32 mouse cellular contexts compared by ENCODE assay signal in genomic region chr2:11355594-11355993, GRCm38 (mm10).
DNase-seq lines count a peak whose midpoint lies in the region; ATAC-seq and TF ChIP-seq lines count a peak whose summit lies in the region.
"Had no signal": no experiment of that assay in that cellular context is flagged by ENCODE, and none has a peak within 500 bp of the region (broad histone marks: within the 10 kb centered on the region; RNA-seq: fewer than 3 reads in every experiment).

No protein-coding gene starts in this region.

- peaks cover 2% of the 10 kb centered on the region; the same call in 1 of the 2 replicates for H3K4me1 ChIP-seq in liver, adult 2 months (ENCODE audit: control insufficient read depth, insufficient read depth, low read length)
- no peaks in the 10 kb centered on the region for H3K4me1 ChIP-seq in liver, embryonic 12.5 days
- no peaks in the 10 kb centered on the region for H3K4me1 ChIP-seq in forebrain, embryonic 14.5 days (ENCODE audit: control insufficient read depth, insufficient read depth, low read length)
- H3K4me1 ChIP-seq: embryonic facial prominence, embryonic 13.5 days; forebrain, embryonic 10.5 days; hindbrain, embryonic 13.5 days; kidney, embryonic 15.5 days; limb, embryonic 12.5 days; neural tube, embryonic 13.5 days; stomach, embryonic 15.5 days had no signal

- H3K27ac ChIP-seq in liver, adult 2 months (replicated peaks; ENCODE audit: insufficient read depth, low read depth, low read length), result no peak overlapping the region
- no peak overlapping the region for H3K27ac ChIP-seq in liver, embryonic 12.5 days
- no peak overlapping the region for H3K27ac ChIP-seq in forebrain, embryonic 14.5 days (ENCODE audit: low read depth, low read length)
- H3K27ac ChIP-seq: embryonic facial prominence, embryonic 13.5 days; forebrain, embryonic 10.5 days; hindbrain, embryonic 13.5 days; kidney, embryonic 15.5 days; layer of hippocampus, adult 2 months; limb, embryonic 12.5 days; neural tube, embryonic 13.5 days; stomach, embryonic 15.5 days had no signal

- no peak for TF ChIP-seq CTCF in liver, adult 2 months (IDR thresholded peaks at IDR 0.05; ENCODE audit: low read depth, low read length)

- H3K9ac ChIP-seq in liver, adult 2 months (ENCODE audit: low read depth, low read length), result no peak overlapping the region
- no peak overlapping the region for H3K9ac ChIP-seq in liver, embryonic 12.5 days
- H3K9ac ChIP-seq in forebrain, embryonic 14.5 days (ENCODE audit: low read length), result no peak overlapping the region
- H3K9ac ChIP-seq: embryonic facial prominence, embryonic 13.5 days; hindbrain, embryonic 13.5 days; kidney, embryonic 15.5 days; limb, embryonic 12.5 days; liver, postnatal 0 days; neural tube, embryonic 13.5 days; stomach, embryonic 15.5 days had no signal

- H3K4me3 ChIP-seq in liver, adult 2 months (ENCODE audit: insufficient read depth, low read depth, low read length), result no peak overlapping the region
- no peak overlapping the region for H3K4me3 ChIP-seq in liver, embryonic 12.5 days
- no peak overlapping the region for H3K4me3 ChIP-seq in forebrain, embryonic 14.5 days (ENCODE audit: low read depth, low read length)
- H3K4me3 ChIP-seq: embryonic facial prominence, embryonic 13.5 days; forebrain, embryonic 10.5 days; hindbrain, embryonic 13.5 days; kidney, embryonic 15.5 days; layer of hippocampus, adult 2 months; limb, embryonic 12.5 days; neural tube, embryonic 13.5 days; stomach, embryonic 15.5 days had no signal

- H3K4me2 ChIP-seq in liver, embryonic 12.5 days, result no peak overlapping the region
- H3K4me2 ChIP-seq in forebrain, embryonic 14.5 days (ENCODE audit: low read length), result no peak overlapping the region
- H3K4me2 ChIP-seq: embryonic facial prominence, embryonic 13.5 days; heart, embryonic 11.5 days; hindbrain, embryonic 13.5 days; kidney, embryonic 15.5 days; limb, embryonic 12.5 days; liver, embryonic 11.5 days; neural tube, embryonic 13.5 days; stomach, embryonic 15.5 days had no signal

- TF ChIP-seq POLR2A in liver, adult 2 months (IDR thresholded peaks at IDR 0.05; ENCODE audit: extremely low read depth, insufficient read depth, low read length), result no peak

- H3K27me3 ChIP-seq in liver, adult 2 months (ENCODE audit: control insufficient read depth, insufficient read depth, low read length), result no peaks in the 10 kb centered on the region
- H3K27me3 ChIP-seq in liver, embryonic 12.5 days (replicated peaks), result no peaks in the 10 kb centered on the region
- H3K27me3 ChIP-seq in splenic B cell, adult 2 months (ENCODE audit: control insufficient read depth, insufficient read depth, low read length, poor library complexity, severe bottlenecking), result no peaks in the 10 kb centered on the region
- no peaks in the 10 kb centered on the region for H3K27me3 ChIP-seq in forebrain, embryonic 14.5 days (replicated peaks; ENCODE audit: control insufficient read depth, insufficient read depth, low read length)
- H3K27me3 ChIP-seq: embryonic facial prominence, embryonic 13.5 days; hindbrain, embryonic 13.5 days; kidney, embryonic 15.5 days; limb, embryonic 12.5 days; neural tube, embryonic 13.5 days; stomach, embryonic 15.5 days had no signal

- H3K79me2 ChIP-seq in liver, adult 2 months (ENCODE audit: control insufficient read depth, insufficient read depth, low read length), result no peaks in the 10 kb centered on the region

- H3K9me3 ChIP-seq in liver, embryonic 12.5 days (replicated peaks), result no peaks in the 10 kb centered on the region
- H3K9me3 ChIP-seq in forebrain, embryonic 14.5 days (replicated peaks; ENCODE audit: control insufficient read depth, low read length), result 0 out of 2 replicates have a peak, but pooled peaks cover 2% of the 10 kb centered on the region
- H3K9me3 ChIP-seq: forebrain, embryonic 10.5 days; G1E; kidney, embryonic 15.5 days; limb, embryonic 12.5 days; neural tube, embryonic 13.5 days; stomach, embryonic 15.5 days had no signal

- 67% methylated on average over 5 of the region's 5 CpGs for WGBS in liver, adult 2 months
- 77% methylated on average over 5 of the region's 5 CpGs for WGBS in liver, embryonic 12.5 days (ENCODE audit: insufficient replicate concordance)
- WGBS in forebrain, embryonic 14.5 days, result 89% methylated on average over 5 of the region's 5 CpGs

- no peak for ATAC-seq in liver, embryonic 12.5 days
- ATAC-seq in megakaryocyte, adult 5-6 weeks (ENCODE audit: poor library complexity, severe bottlenecking), result peak; percentile 27; the same call in 1 of the 2 replicates
- ATAC-seq in forebrain, embryonic 14.5 days, result no peak
- ATAC-seq: liver, postnatal 0 days; lung, postnatal 0 days had no signal

- intact Hi-C loops in heart, postnatal 25 days (cut with DNase I), result no loop called here

- H3K36me3 ChIP-seq in liver, adult 2 months (ENCODE audit: control insufficient read depth, insufficient read depth, low read length), result no peaks in the 10 kb centered on the region
- no peaks in the 10 kb centered on the region for H3K36me3 ChIP-seq in liver, embryonic 12.5 days
- H3K36me3 ChIP-seq in splenic B cell, adult 2 months (ENCODE audit: control insufficient read depth, insufficient read depth, low read length, poor library complexity, severe bottlenecking), result no peaks in the 10 kb centered on the region
- no peaks in the 10 kb centered on the region for H3K36me3 ChIP-seq in forebrain, embryonic 14.5 days (ENCODE audit: control insufficient read depth, insufficient read depth, low read length)
- H3K36me3 ChIP-seq: embryonic facial prominence, embryonic 13.5 days; forebrain, embryonic 10.5 days; G1E; hindbrain, embryonic 13.5 days; kidney, embryonic 15.5 days; limb, embryonic 12.5 days; neural tube, embryonic 13.5 days; stomach, embryonic 15.5 days had no signal

- peak; percentile 68 for DNase-seq in liver, adult 2 months (ENCODE audit: extremely low read depth, low read depth, low spot score)
- DNase-seq in T-cell, adult 2 months (ENCODE audit: low spot score), result peak; percentile 48
- peak; percentile 19 for DNase-seq in splenic B cell, adult 2 months (ENCODE audit: low read depth, low spot score)
- no peak for DNase-seq in left cerebral cortex, adult 9 months (ENCODE audit: low spot score in 2 of 2)
- DNase-seq in heart, postnatal 25 days (ENCODE audit: low spot score), result no peak
- no peak for DNase-seq in forebrain, embryonic 14.5 days (ENCODE audit: low spot score)
- DNase-seq: adrenal gland, postnatal 25 days; cerebellum, adult 11-12 months; gastrocnemius, postnatal 14 days; heart, postnatal 4 days; kidney, adult 18-20 months; kidney, postnatal 25 days; layer of hippocampus, postnatal 36 days; liver, postnatal 0 days; lung, postnatal 4 days; midbrain, embryonic 14.5 days; right cerebral cortex, postnatal 4 days; thymus, postnatal 14 days had no signal

Comparison
In these comparisons a context has a peak if more than half of its experiments do, and no peak if none do; other contexts are left out.
1. DNase-seq: peak in liver, adult 2 months (single experiment), T-cell, adult 2 months (single experiment) and splenic B cell, adult 2 months (single experiment); none in left cerebral cortex, adult 9 months (0 of 2), heart, postnatal 25 days (single experiment) and forebrain, embryonic 14.5 days (single experiment).